Mouse (Mus musculus): ENCODE results near the gene Nmur1. TPM values are rescaled to one million over a fixed set of nuclear protein-coding genes. Genes with fewer than 3 reads are reported as not detected.

The Nmur1 gene
- polyA plus RNA-seq, 1 experiment from 2014 or later, result not detected

GRCm38 (mm10) chr1:86442832-86443231 is 16.8 kb upstream of the Nmur1 start:
- Histone ChIP-seq H3K27me3 (replicated peaks; ENCODE audit: control insufficient read depth, insufficient read depth, low read length) (no peaks in the 10 kb centered on the region), H3K4me1 (replicated peaks; ENCODE audit: control insufficient read depth, insufficient read depth, low read length) (peaks cover 44% of the 10 kb centered on the region), H3K9me3 (ENCODE audit: control insufficient read depth, low read length) (no peaks in the 10 kb centered on the region), H3K4me2 (ENCODE audit: low read length) (peak overlapping the region; percentile 91), H3K4me3 (ENCODE audit: low read depth, low read length) (peak overlapping the region; percentile 40), H3K27ac (ENCODE audit: low read depth) (peak overlapping the region; percentile 100), H3K36me3 (ENCODE audit: control insufficient read depth, insufficient read depth, low read length) (no peaks in the 10 kb centered on the region), H3K9ac (ENCODE audit: low read length) (peak overlapping the region; percentile 96)
- WGBS, result 2% methylated on average over 24 of the region's 24 CpGs
- DNase-seq (ENCODE audit: low spot score) (no peak), ATAC-seq (replicated peaks; ENCODE audit: low FRiP score, low TSS enrichment, low read depth) (no peak)

DNA sequence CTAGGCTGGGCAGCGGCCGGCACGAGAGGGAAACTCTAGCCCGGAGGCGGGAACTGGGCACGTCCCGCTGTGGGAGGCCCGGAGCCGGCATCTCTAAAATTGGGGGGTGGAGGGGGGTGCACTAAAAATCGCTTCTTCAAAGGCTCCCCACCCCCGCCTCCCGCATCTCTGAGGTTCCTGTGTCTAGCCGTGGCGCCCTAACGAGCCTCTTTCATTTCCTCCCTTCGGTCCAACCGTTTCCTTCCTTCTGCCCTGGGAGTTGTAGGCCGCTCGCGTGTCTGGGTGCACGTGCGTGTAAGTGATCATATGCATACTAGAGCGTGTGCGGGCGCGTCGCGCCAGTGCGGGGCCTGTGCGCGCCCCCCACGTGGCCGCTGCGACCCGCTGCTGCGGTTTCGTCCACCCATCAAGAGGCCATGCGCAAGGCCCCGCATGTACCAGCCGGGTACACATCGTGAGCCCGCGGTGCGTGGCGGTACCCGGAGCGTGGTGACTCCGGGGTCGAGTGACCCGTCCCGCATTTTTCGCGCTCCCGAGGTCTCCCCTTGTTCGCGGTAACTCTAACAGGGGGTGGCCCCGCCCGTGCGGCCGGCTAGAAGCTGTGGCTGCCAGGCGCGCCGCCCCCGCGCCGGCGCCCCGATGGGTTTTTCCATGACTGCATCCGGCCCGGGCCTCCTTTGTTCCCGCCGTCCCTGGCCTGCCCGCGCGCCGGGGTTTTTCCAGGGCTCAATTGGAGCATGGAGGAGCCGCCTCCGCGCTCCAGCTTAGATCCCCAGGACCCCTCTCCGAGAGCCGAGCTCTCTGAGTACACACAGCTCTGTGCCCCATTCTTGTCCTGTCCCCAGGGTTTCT is 16.2 kb upstream of the Nmur1 start:
- H3K36me3 ChIP-seq (ENCODE audit: control insufficient read depth, insufficient read depth, low read length), result no peaks in the 10 kb centered on the region
- peak; percentile 94 for DNase-seq (ENCODE audit: low spot score)
- peak overlapping the region; percentile 40 for H3K4me3 ChIP-seq (ENCODE audit: low read depth, low read length)
- H3K27me3 ChIP-seq (replicated peaks; ENCODE audit: control insufficient read depth, insufficient read depth, low read length), result no peaks in the 10 kb centered on the region
- peak overlapping the region; percentile 96 for H3K9ac ChIP-seq (ENCODE audit: low read length)
- no peaks in the 10 kb centered on the region for H3K9me3 ChIP-seq (ENCODE audit: control insufficient read depth, low read length)
- peaks cover 41% of the 10 kb centered on the region for H3K4me1 ChIP-seq (replicated peaks; ENCODE audit: control insufficient read depth, insufficient read depth, low read length)
- H3K4me2 ChIP-seq (ENCODE audit: low read length), result peak overlapping the region; percentile 91
- WGBS, result under 1% methylated on average over 81 of the region's 81 CpGs
- H3K27ac ChIP-seq (ENCODE audit: low read depth), result peak overlapping the region; percentile 100
- ATAC-seq (replicated peaks; ENCODE audit: low FRiP score, low TSS enrichment, low read depth), result peak; percentile 62

DNA sequence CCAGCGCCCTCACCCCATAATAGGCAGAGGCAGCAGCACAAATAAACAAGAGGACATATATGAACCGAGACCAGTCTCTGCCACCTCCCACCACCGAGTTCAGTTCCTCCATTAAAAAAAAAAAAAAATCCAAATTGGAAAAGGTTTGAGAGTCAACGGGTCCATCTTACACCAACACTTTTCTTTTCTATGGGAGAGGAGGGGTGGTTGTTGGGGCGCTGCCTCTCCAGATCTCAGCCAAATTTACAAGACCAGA is 15.6 kb upstream of the Nmur1 start:
- 0% methylated on average over 5 of the region's 5 CpGs for WGBS
- DNase-seq (ENCODE audit: low spot score) (peak; percentile 83), ATAC-seq (replicated peaks; ENCODE audit: low FRiP score, low TSS enrichment, low read depth) (no peak; the same call in 1 of the 2 replicates)
- Histone ChIP-seq H3K9me3 (ENCODE audit: control insufficient read depth, low read length) (no peaks in the 10 kb centered on the region), H3K4me3 (ENCODE audit: low read depth, low read length) (peak overlapping the region; percentile 40), H3K4me2 (ENCODE audit: low read length) (peak overlapping the region; percentile 91), H3K36me3 (ENCODE audit: control insufficient read depth, insufficient read depth, low read length) (no peaks in the 10 kb centered on the region), H3K9ac (ENCODE audit: low read length) (peak overlapping the region; percentile 96), H3K27me3 (replicated peaks; ENCODE audit: control insufficient read depth, insufficient read depth, low read length) (no peaks in the 10 kb centered on the region), H3K4me1 (replicated peaks; ENCODE audit: control insufficient read depth, insufficient read depth, low read length) (peaks cover 41% of the 10 kb centered on the region), H3K27ac (ENCODE audit: low read depth) (peak overlapping the region; percentile 100)

DNA sequence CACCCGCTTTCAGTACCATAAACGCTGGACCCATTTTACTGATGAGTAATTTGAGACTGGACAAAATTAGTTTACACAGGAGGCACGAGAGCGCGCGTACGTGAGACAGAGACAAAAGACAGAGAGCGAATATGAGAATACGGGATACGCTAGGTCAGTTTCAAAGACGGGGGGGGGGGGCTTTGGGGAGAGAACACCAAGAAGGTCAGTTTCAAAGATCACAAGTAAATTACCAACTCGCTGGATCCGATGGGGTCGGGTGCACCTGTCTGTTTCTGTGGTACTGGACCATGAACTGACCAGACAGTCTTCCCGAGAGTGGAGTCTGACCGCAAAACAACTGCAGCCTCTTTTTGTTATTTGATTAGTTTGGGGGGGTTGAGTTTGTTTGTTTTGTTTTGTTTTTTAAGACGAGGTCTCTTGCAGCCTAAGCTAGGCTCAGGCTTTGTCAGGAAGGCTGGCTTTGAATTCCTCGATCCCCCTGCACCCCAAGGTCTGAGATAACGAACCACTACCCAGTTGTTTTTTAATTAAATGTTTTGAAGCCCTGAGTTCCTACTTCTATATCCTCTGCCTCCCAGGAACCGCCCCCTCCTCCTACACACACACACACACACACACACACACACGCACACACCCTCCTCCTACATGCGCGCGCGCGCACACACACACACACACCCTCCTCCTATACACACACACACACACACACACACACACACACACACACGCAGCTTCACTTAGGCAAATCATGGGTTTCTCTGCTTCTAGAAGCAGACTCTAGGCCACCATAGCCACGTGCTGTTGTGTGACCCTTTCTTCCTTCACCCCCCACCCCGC is 15.1 kb upstream of the Nmur1 start:
- no peaks in the 10 kb centered on the region for H3K27me3 ChIP-seq (replicated peaks; ENCODE audit: control insufficient read depth, insufficient read depth, low read length)
- peak overlapping the region; percentile 40 for H3K4me3 ChIP-seq (ENCODE audit: low read depth, low read length)
- H3K9ac ChIP-seq (ENCODE audit: low read length), result peak overlapping the region; percentile 96
- H3K4me1 ChIP-seq (replicated peaks; ENCODE audit: control insufficient read depth, insufficient read depth, low read length), result peaks cover 44% of the 10 kb centered on the region
- peak; percentile 79 for DNase-seq (ENCODE audit: low spot score)
- peak overlapping the region; percentile 100 for H3K27ac ChIP-seq (ENCODE audit: low read depth)
- ATAC-seq (replicated peaks; ENCODE audit: low FRiP score, low TSS enrichment, low read depth), result peak; percentile 43
- peak overlapping the region; percentile 91 for H3K4me2 ChIP-seq (ENCODE audit: low read length)
- H3K9me3 ChIP-seq (ENCODE audit: control insufficient read depth, low read length), result no peaks in the 10 kb centered on the region
- under 1% methylated on average over 29 of the region's 29 CpGs for WGBS
- H3K36me3 ChIP-seq (ENCODE audit: control insufficient read depth, insufficient read depth, low read length), result no peaks in the 10 kb centered on the region

DNA sequence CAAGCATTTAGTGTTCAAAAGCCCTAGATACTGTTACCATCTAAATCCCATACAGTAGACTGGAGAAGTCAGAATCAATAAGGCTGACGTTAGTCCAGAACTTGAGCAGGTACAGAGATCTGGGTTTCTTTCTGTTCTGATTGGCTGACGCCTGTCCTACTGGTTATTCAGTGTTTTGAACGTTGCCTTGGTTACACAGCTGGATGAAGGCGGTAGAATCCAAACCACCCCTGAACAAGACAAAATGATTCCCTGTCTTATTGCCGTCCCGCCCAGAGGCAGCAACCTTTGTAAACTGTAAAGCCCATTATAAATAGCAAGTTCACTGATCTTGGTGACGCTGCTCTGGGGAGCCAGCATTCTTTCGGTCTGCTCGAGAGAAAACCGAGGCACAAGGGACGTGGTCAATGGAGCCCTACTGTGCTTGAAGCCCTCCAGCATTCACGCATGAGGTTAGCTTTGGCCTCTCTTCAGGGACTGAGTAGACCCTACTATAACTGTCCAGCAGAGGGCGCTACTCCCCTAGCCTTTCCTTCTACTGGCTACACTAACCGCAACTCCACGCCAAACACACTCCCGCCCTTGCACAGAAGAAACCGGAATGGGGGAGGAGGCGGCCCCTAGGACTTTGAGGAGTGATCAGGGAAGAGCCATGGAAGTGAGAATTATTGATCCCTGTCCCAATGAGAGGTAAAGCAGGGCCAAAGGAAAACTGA is 14.3 kb upstream of the Nmur1 start:
- Histone ChIP-seq H3K4me1 (replicated peaks; ENCODE audit: control insufficient read depth, insufficient read depth, low read length) (peaks cover 51% of the 10 kb centered on the region), H3K4me2 (ENCODE audit: low read length) (peak overlapping the region; percentile 91), H3K9me3 (ENCODE audit: control insufficient read depth, low read length) (no peaks in the 10 kb centered on the region), H3K9ac (ENCODE audit: low read length) (peak overlapping the region; percentile 96), H3K4me3 (ENCODE audit: low read depth, low read length) (peak overlapping the region; percentile 40), H3K27ac (ENCODE audit: low read depth) (peak overlapping the region; percentile 100), H3K36me3 (ENCODE audit: control insufficient read depth, insufficient read depth, low read length) (no peaks in the 10 kb centered on the region), H3K27me3 (replicated peaks; ENCODE audit: control insufficient read depth, insufficient read depth, low read length) (no peaks in the 10 kb centered on the region)
- DNase-seq (ENCODE audit: low spot score) (peak; percentile 98), ATAC-seq (replicated peaks; ENCODE audit: low FRiP score, low TSS enrichment, low read depth) (peak; percentile 77)
- 6% methylated on average over 18 of the region's 18 CpGs for WGBS

- H3K4me3 ChIP-seq (ENCODE audit: low read depth, low read length), result no peak overlapping the region
- H3K4me1 ChIP-seq (replicated peaks; ENCODE audit: control insufficient read depth, insufficient read depth, low read length), result peaks cover 58% of the 10 kb centered on the region
- H3K36me3 ChIP-seq (ENCODE audit: control insufficient read depth, insufficient read depth, low read length), result no peaks in the 10 kb centered on the region
- H3K9ac ChIP-seq (ENCODE audit: low read length), result no peak overlapping the region
- ATAC-seq (replicated peaks; ENCODE audit: low FRiP score, low TSS enrichment, low read depth), result no peak
- 0 out of 2 replicates have a peak overlapping the region, but pooled peaks have one; percentile 16 for H3K27ac ChIP-seq (ENCODE audit: low read depth)
- no peaks in the 10 kb centered on the region for H3K9me3 ChIP-seq (ENCODE audit: control insufficient read depth, low read length)
- no peak for DNase-seq (ENCODE audit: low spot score)
- WGBS, result 36% methylated on average over 8 of the region's 8 CpGs
- H3K4me2 ChIP-seq (ENCODE audit: low read length), result no peak overlapping the region
- no peaks in the 10 kb centered on the region for H3K27me3 ChIP-seq (replicated peaks; ENCODE audit: control insufficient read depth, insufficient read depth, low read length)
Observed at GRCm38 (mm10) chr1:86439487-86440170, 13.6 kb upstream of the Nmur1 start.

GRCm38 (mm10) chr1:86438501-86438900 is 12.5 kb upstream of the Nmur1 start:
- Histone ChIP-seq H3K4me2 (ENCODE audit: low read length) (no peak overlapping the region), H3K36me3 (ENCODE audit: control insufficient read depth, insufficient read depth, low read length) (no peaks in the 10 kb centered on the region), H3K27ac (ENCODE audit: low read depth) (no peak overlapping the region), H3K9ac (ENCODE audit: low read length) (no peak overlapping the region), H3K27me3 (replicated peaks; ENCODE audit: control insufficient read depth, insufficient read depth, low read length) (no peaks in the 10 kb centered on the region), H3K4me3 (ENCODE audit: low read depth, low read length) (no peak overlapping the region), H3K9me3 (ENCODE audit: control insufficient read depth, low read length) (no peaks in the 10 kb centered on the region), H3K4me1 (replicated peaks; ENCODE audit: control insufficient read depth, insufficient read depth, low read length) (peaks cover 55% of the 10 kb centered on the region)
- no peak for ATAC-seq (replicated peaks; ENCODE audit: low FRiP score, low TSS enrichment, low read depth)
- WGBS, result 75% methylated on average over 2 of the region's 2 CpGs
- DNase-seq (ENCODE audit: low spot score), result no peak

- H3K27ac ChIP-seq (ENCODE audit: low read depth), result peak overlapping the region; percentile 65
- DNase-seq (ENCODE audit: low spot score) (no peak), ATAC-seq (replicated peaks; ENCODE audit: low FRiP score, low TSS enrichment, low read depth) (no peak)
- no peak overlapping the region for H3K4me3 ChIP-seq (ENCODE audit: low read depth, low read length)
- H3K4me2 ChIP-seq (ENCODE audit: low read length), result no peak overlapping the region
- H3K36me3 ChIP-seq (ENCODE audit: control insufficient read depth, insufficient read depth, low read length), result no peaks in the 10 kb centered on the region
- H3K27me3 ChIP-seq (replicated peaks; ENCODE audit: control insufficient read depth, insufficient read depth, low read length), result no peaks in the 10 kb centered on the region
- no peak overlapping the region for H3K9ac ChIP-seq (ENCODE audit: low read length)
- peaks cover 53% of the 10 kb centered on the region for H3K4me1 ChIP-seq (replicated peaks; ENCODE audit: control insufficient read depth, insufficient read depth, low read length)
- 32% methylated on average over 6 of the region's 6 CpGs for WGBS
- H3K9me3 ChIP-seq (ENCODE audit: control insufficient read depth, low read length), result no peaks in the 10 kb centered on the region
Observed at GRCm38 (mm10) chr1:86438014-86438319, 11.9 kb upstream of the Nmur1 start.
